Mouse (Mus musculus): ENCODE measurements around the gene Gjc1. TPM values are rescaled to one million over a fixed set of nuclear protein-coding genes. Genes with fewer than 3 reads are reported as not detected.

Gene Gjc1
- polyA plus RNA-seq, 1 experiment from 2014 or later: 64.8 TPM

DNA sequence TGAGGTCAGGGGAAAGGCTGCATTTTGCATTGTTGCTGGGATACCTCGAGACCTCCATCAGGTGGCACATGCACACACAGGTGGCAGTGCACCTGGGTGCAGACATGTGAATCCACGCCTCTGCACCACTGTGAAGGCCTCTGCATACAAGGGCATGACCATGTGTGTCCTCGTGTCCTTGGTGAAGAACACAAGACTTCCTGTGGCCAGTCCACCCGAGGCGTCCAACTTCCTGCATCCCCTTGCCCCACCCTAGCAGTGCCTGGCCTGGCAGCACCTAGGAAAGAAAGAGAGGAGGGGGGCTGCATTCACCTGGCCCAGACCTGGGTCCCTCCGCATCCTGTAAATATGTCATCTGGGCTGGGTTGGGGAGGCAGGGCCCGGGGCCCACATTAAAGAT lies 39.7 kb downstream of the Gjc1 start:
- no peaks in the 10 kb centered on the region for H3K36me3 ChIP-seq (ENCODE audit: control insufficient read depth, insufficient read depth, low read length)
- H3K4me1 ChIP-seq (ENCODE audit: control insufficient read depth, insufficient read depth, low read length): peaks cover 18% of the 10 kb centered on the region; the same call in 1 of the 2 replicates
- WGBS: 64% methylated on average over 7 of the region's 7 CpGs
- no peaks in the 10 kb centered on the region for H3K27me3 ChIP-seq (ENCODE audit: control insufficient read depth, insufficient read depth, low read length)
- no peak overlapping the region for H3K4me2 ChIP-seq (replicated peaks; ENCODE audit: low read depth, low read length)
- H3K27ac ChIP-seq (ENCODE audit: low read length): no peak overlapping the region
- no peaks in the 10 kb centered on the region for H3K9me3 ChIP-seq (ENCODE audit: control insufficient read depth, low read depth, low read length)
- H3K9ac ChIP-seq (replicated peaks; ENCODE audit: low read depth, low read length): no peak overlapping the region
- ATAC-seq (ENCODE audit: insufficient number of reproducible peaks, insufficient read depth, low FRiP score, low read depth): no peak
- no peak overlapping the region for H3K4me3 ChIP-seq (ENCODE audit: low read depth, low read length)

GRCm38 (mm10) chr11:102779081-102779638 lies 40.3 kb downstream of the Gjc1 start:
- Histone ChIP-seq H3K9ac (replicated peaks; ENCODE audit: low read depth, low read length) (no peak overlapping the region), H3K27ac (ENCODE audit: low read length) (no peak overlapping the region), H3K27me3 (ENCODE audit: control insufficient read depth, insufficient read depth, low read length) (no peaks in the 10 kb centered on the region), H3K4me3 (ENCODE audit: low read depth, low read length) (no peak overlapping the region), H3K9me3 (ENCODE audit: control insufficient read depth, low read depth, low read length) (no peaks in the 10 kb centered on the region), H3K4me2 (replicated peaks; ENCODE audit: low read depth, low read length) (no peak overlapping the region), H3K4me1 (ENCODE audit: control insufficient read depth, insufficient read depth, low read length) (peaks cover 18% of the 10 kb centered on the region; the same call in 1 of the 2 replicates), H3K36me3 (ENCODE audit: control insufficient read depth, insufficient read depth, low read length) (no peaks in the 10 kb centered on the region)
- 78% methylated on average over 8 of the region's 8 CpGs for WGBS
- ATAC-seq (ENCODE audit: insufficient number of reproducible peaks, insufficient read depth, low FRiP score, low read depth): no peak

DNA sequence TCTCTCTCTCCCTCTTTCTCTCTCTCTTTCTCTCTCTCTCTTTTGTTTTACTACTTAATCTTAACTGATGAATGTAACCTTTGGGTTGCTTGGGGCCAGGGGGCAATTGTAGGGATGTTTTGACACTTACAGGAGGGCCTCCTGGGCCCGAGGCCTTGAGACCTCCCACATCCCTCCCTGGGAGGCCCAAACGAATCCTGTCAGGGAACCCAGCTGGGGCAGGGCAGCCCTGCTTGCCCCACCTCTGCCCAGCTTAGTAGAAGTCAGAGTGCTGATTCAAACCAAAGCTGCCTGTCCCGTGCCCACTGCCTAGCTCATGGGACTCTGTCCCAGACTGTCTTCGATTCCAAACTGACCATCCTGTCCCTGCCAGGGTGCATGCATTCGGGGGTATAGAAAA lies 40.9 kb downstream of the Gjc1 start:
- Histone ChIP-seq H3K4me2 (replicated peaks; ENCODE audit: low read depth, low read length) (no peak overlapping the region), H3K27ac (ENCODE audit: low read length) (no peak overlapping the region), H3K9me3 (ENCODE audit: control insufficient read depth, low read depth, low read length) (no peaks in the 10 kb centered on the region), H3K4me1 (ENCODE audit: control insufficient read depth, insufficient read depth, low read length) (peaks cover 18% of the 10 kb centered on the region; the same call in 1 of the 2 replicates), H3K27me3 (ENCODE audit: control insufficient read depth, insufficient read depth, low read length) (no peaks in the 10 kb centered on the region), H3K9ac (replicated peaks; ENCODE audit: low read depth, low read length) (no peak overlapping the region), H3K36me3 (ENCODE audit: control insufficient read depth, insufficient read depth, low read length) (no peaks in the 10 kb centered on the region), H3K4me3 (ENCODE audit: low read depth, low read length) (no peak overlapping the region)
- WGBS: 43% methylated on average over 5 of the region's 5 CpGs
- no peak for ATAC-seq (ENCODE audit: insufficient number of reproducible peaks, insufficient read depth, low FRiP score, low read depth)

GRCm38 (mm10) chr11:102778165-102778564 lies 41.3 kb downstream of the Gjc1 start:
- no peaks in the 10 kb centered on the region for H3K36me3 ChIP-seq (ENCODE audit: control insufficient read depth, insufficient read depth, low read length)
- 30% methylated on average over 14 of the region's 14 CpGs for WGBS
- no peak for ATAC-seq (ENCODE audit: insufficient number of reproducible peaks, insufficient read depth, low FRiP score, low read depth)
- peaks cover 18% of the 10 kb centered on the region; the same call in 1 of the 2 replicates for H3K4me1 ChIP-seq (ENCODE audit: control insufficient read depth, insufficient read depth, low read length)
- H3K9ac ChIP-seq (replicated peaks; ENCODE audit: low read depth, low read length): peak overlapping the region; percentile 32; the same call in 1 of the 2 replicates
- H3K4me3 ChIP-seq (ENCODE audit: low read depth, low read length): no peak overlapping the region
- no peaks in the 10 kb centered on the region for H3K9me3 ChIP-seq (ENCODE audit: control insufficient read depth, low read depth, low read length)
- H3K27ac ChIP-seq (ENCODE audit: low read length): no peak overlapping the region
- peak overlapping the region; percentile 45 for H3K4me2 ChIP-seq (replicated peaks; ENCODE audit: low read depth, low read length)
- no peaks in the 10 kb centered on the region for H3K27me3 ChIP-seq (ENCODE audit: control insufficient read depth, insufficient read depth, low read length)

DNA sequence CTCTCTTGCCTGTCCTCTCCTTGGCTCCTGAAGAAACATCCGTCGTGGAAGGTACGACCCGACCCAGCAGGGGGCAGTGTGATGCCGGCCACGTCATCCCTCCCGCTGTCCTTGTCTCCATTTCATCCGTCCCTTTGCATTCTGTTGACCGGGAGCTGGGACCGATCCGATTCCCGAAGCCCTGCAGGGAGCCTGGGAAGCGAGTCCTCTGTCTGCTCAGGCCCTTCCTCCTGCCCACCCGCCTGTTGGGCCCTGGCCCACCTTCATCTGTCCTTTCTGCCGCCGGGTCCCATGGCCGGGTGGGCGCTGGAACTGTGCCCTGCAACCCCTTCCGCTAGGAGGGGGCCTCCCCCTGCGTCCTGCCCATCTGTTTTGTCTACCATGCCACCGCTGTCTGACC lies 41.9 kb downstream of the Gjc1 start:
- peaks cover 18% of the 10 kb centered on the region; the same call in 1 of the 2 replicates for H3K4me1 ChIP-seq (ENCODE audit: control insufficient read depth, insufficient read depth, low read length)
- peak overlapping the region; percentile 32; the same call in 1 of the 2 replicates for H3K9ac ChIP-seq (replicated peaks; ENCODE audit: low read depth, low read length)
- peak overlapping the region; percentile 45 for H3K4me2 ChIP-seq (replicated peaks; ENCODE audit: low read depth, low read length)
- H3K27ac ChIP-seq (ENCODE audit: low read length): no peak overlapping the region
- no peaks in the 10 kb centered on the region for H3K36me3 ChIP-seq (ENCODE audit: control insufficient read depth, insufficient read depth, low read length)
- WGBS: 30% methylated on average over 21 of the region's 21 CpGs
- no peaks in the 10 kb centered on the region for H3K27me3 ChIP-seq (ENCODE audit: control insufficient read depth, insufficient read depth, low read length)
- ATAC-seq (ENCODE audit: insufficient number of reproducible peaks, insufficient read depth, low FRiP score, low read depth): no peak
- H3K4me3 ChIP-seq (ENCODE audit: low read depth, low read length): no peak overlapping the region
- no peaks in the 10 kb centered on the region for H3K9me3 ChIP-seq (ENCODE audit: control insufficient read depth, low read depth, low read length)

DNA sequence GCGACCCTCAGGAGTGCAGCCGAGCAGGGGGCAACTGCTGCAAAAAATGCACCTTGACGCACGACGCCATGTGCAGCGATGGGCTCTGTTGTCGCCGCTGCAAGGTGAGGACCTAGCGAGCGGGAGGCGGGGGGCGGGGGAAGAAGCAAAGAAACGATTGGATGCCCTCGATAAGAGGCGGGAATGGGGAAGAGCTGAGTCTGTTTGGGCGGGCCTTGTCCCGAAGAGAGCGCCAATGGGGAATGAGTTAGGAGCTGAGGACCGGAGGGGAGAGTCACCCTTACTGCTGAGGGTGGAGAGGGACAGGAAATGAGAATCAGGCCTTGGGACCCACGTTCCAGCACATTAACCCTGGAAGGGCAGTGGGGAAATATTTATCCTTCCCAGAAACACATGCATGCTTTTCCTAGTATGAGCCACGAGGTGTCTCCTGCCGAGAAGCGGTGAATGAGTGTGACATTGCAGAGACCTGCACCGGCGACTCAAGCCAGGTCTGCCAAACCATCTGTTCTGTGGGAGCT lies 44.8 kb downstream of the Gjc1 start:
- Histone ChIP-seq H3K27me3 (ENCODE audit: control insufficient read depth, insufficient read depth, low read length) (no peaks in the 10 kb centered on the region), H3K4me3 (ENCODE audit: low read depth, low read length) (peak overlapping the region; percentile 73), H3K4me2 (replicated peaks; ENCODE audit: low read depth, low read length) (peak overlapping the region; percentile 94), H3K27ac (ENCODE audit: low read length) (peak overlapping the region; percentile 86), H3K36me3 (ENCODE audit: control insufficient read depth, insufficient read depth, low read length) (no peaks in the 10 kb centered on the region), H3K4me1 (ENCODE audit: control insufficient read depth, insufficient read depth, low read length) (peaks cover 21% of the 10 kb centered on the region; the same call in 1 of the 2 replicates), H3K9ac (replicated peaks; ENCODE audit: low read depth, low read length) (peak overlapping the region; percentile 52), H3K9me3 (ENCODE audit: control insufficient read depth, low read depth, low read length) (no peaks in the 10 kb centered on the region)
- WGBS: under 1% methylated on average over 25 of the region's 25 CpGs
- ATAC-seq (ENCODE audit: insufficient number of reproducible peaks, insufficient read depth, low FRiP score, low read depth): peak; percentile 91

GRCm38 (mm10) chr11:102773713-102774611 lies 45.5 kb downstream of the Gjc1 start:
- no peaks in the 10 kb centered on the region for H3K36me3 ChIP-seq (ENCODE audit: control insufficient read depth, insufficient read depth, low read length)
- ATAC-seq (ENCODE audit: insufficient number of reproducible peaks, insufficient read depth, low FRiP score, low read depth): peak; percentile 51; the same call in 1 of the 2 replicates
- H3K4me3 ChIP-seq (ENCODE audit: low read depth, low read length): peak overlapping the region; percentile 73
- no peaks in the 10 kb centered on the region for H3K9me3 ChIP-seq (ENCODE audit: control insufficient read depth, low read depth, low read length)
- no peaks in the 10 kb centered on the region for H3K27me3 ChIP-seq (ENCODE audit: control insufficient read depth, insufficient read depth, low read length)
- peaks cover 21% of the 10 kb centered on the region; the same call in 1 of the 2 replicates for H3K4me1 ChIP-seq (ENCODE audit: control insufficient read depth, insufficient read depth, low read length)
- peak overlapping the region; percentile 86 for H3K27ac ChIP-seq (ENCODE audit: low read length)
- peak overlapping the region; percentile 52 for H3K9ac ChIP-seq (replicated peaks; ENCODE audit: low read depth, low read length)
- peak overlapping the region; percentile 94 for H3K4me2 ChIP-seq (replicated peaks; ENCODE audit: low read depth, low read length)
- under 1% methylated on average over 46 of the region's 46 CpGs for WGBS
